Mouse (Mus musculus): ENCODE data around the gene Rps23. TPM values are rescaled to one million over a fixed set of nuclear protein-coding genes. Genes with fewer than 3 reads are reported as not detected.
A peak's percentile ranks its signal among the peaks of the same experiment; 100 is the strongest.

The Rps23 gene
- total and polyA plus RNA-seq, 2 experiments from 2014 or later: 146 to 170 TPM

DNA sequence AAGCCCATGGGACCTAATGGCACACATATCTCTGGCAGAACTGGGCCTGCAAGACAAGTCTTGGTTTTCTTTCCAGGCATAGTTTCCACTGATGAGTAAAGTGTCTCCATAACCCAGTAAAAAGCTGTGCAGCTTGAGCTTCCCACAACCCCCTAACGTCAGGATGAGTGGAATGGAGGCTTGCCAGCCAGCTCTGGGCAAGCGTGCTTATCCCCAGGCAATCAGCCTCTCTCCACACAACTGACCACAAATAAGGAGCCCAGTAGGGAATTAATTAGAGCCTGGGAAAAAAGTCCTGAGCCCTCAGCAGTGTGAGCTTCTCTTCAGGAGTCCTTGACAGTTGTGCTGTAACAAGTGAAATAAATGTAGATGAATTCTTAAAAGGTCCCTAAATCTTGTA lies 26.7 kb upstream of the Rps23 start:
- Histone ChIP-seq H3K27me3 (ENCODE audit: insufficient read depth, low read length) (no peaks in the 10 kb centered on the region), H3K27ac (no peak overlapping the region), H3K36me3 (ENCODE audit: insufficient read depth, low read length) (no peaks in the 10 kb centered on the region), H3K4me2 (ENCODE audit: low read depth, low read length) (no peak overlapping the region), H3K4me3 (ENCODE audit: low read length) (no peak overlapping the region), H3K9me3 (ENCODE audit: low read length) (no peaks in the 10 kb centered on the region), H3K4me1 (ENCODE audit: insufficient read depth, low read length) (no peaks in the 10 kb centered on the region), H3K9ac (replicated peaks; ENCODE audit: low read length) (no peak overlapping the region)
- peak; percentile 59; the same call in 1 of the 2 replicates for ATAC-seq
- 13% methylated on average over 2 of the region's 2 CpGs for WGBS
- TF ChIP-seq CTCF (IDR thresholded peaks at IDR 0.05; ENCODE audit: low read depth): no peak
- peak; percentile 75 for DNase-seq (ENCODE audit: low spot score)

GRCm38 (mm10) chr13:90896821-90897220 lies 25.9 kb upstream of the Rps23 start:
- no peak for ATAC-seq
- TF ChIP-seq CTCF (IDR thresholded peaks at IDR 0.05; ENCODE audit: low read depth): no peak
- H3K4me2 ChIP-seq (ENCODE audit: low read depth, low read length): no peak overlapping the region

GRCm38 (mm10) chr13:90905176-90905575 lies 17.6 kb upstream of the Rps23 start, which contains the start of gene Atp6ap1l:
Gene Atp6ap1l (minus strand): TSS chr13:90905355.
- H3K4me3 ChIP-seq (ENCODE audit: low read length): no peak within 1 kb of the TSS
- ATAC-seq: no peak
- no peak for TF ChIP-seq CTCF (IDR thresholded peaks at IDR 0.05; ENCODE audit: low read depth)
- no peak within 1 kb of the TSS for H3K4me2 ChIP-seq (ENCODE audit: low read depth, low read length)
- DNase-seq (ENCODE audit: low spot score): no peak
- 81% methylated on average over 5 of the region's 5 CpGs for WGBS
- no peaks in the 10 kb centered on the region for H3K27me3 ChIP-seq (ENCODE audit: insufficient read depth, low read length)
- H3K4me1 ChIP-seq (ENCODE audit: insufficient read depth, low read length): no peaks in the 10 kb centered on the region
- no peaks in the 10 kb centered on the region for H3K36me3 ChIP-seq (ENCODE audit: insufficient read depth, low read length)
- no peak within 1 kb of the TSS for H3K27ac ChIP-seq
- H3K9me3 ChIP-seq (ENCODE audit: low read length): no peaks in the 10 kb centered on the region
- no peak within 1 kb of the TSS for H3K9ac ChIP-seq (replicated peaks; ENCODE audit: low read length)

More at GRCm38 (mm10) chr13:90896821-90897220, 25.9 kb upstream of the Rps23 start:
- no peak overlapping the region for H3K27ac ChIP-seq
- H3K4me1 ChIP-seq (ENCODE audit: insufficient read depth, low read length): no peaks in the 10 kb centered on the region
- 73% methylated on average over 12 of the region's 12 CpGs for WGBS
- H3K4me3 ChIP-seq (ENCODE audit: low read length): no peak overlapping the region
- no peaks in the 10 kb centered on the region for H3K36me3 ChIP-seq (ENCODE audit: insufficient read depth, low read length)
- H3K9ac ChIP-seq (replicated peaks; ENCODE audit: low read length): no peak overlapping the region
- H3K27me3 ChIP-seq (ENCODE audit: insufficient read depth, low read length): no peaks in the 10 kb centered on the region
- H3K9me3 ChIP-seq (ENCODE audit: low read length): no peaks in the 10 kb centered on the region
- DNase-seq (ENCODE audit: low spot score): peak; percentile 28

DNA sequence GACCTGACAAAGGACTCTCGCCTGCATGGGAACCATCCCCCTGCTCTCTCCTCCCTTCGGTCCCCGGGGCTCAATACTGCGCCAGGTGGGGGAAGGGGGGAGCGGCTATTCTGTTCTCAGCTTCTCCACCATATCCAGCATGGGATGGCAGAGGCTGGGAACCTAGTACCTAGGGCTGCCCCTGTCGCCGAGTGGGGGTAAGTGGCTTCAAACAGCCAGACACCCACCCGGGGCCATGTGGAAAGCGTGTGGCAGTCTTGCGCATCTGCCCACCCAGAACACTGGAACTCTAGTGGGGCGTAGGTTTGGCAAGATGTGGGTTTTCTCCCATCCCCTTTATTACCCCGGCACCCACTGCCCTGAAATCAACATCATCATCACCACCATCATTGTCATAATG lies 15.4 kb upstream of the Rps23 start:
- no peak for ATAC-seq
- no peaks in the 10 kb centered on the region for H3K27me3 ChIP-seq (ENCODE audit: insufficient read depth, low read length)
- no peaks in the 10 kb centered on the region for H3K9me3 ChIP-seq (ENCODE audit: low read length)
- TF ChIP-seq CTCF (IDR thresholded peaks at IDR 0.05; ENCODE audit: low read depth): no peak
- H3K36me3 ChIP-seq (ENCODE audit: insufficient read depth, low read length): no peaks in the 10 kb centered on the region
- H3K9ac ChIP-seq (replicated peaks; ENCODE audit: low read length): no peak overlapping the region
- H3K27ac ChIP-seq: no peak overlapping the region
- DNase-seq (ENCODE audit: low spot score): no peak
- no peaks in the 10 kb centered on the region for H3K4me1 ChIP-seq (ENCODE audit: insufficient read depth, low read length)
- no peak overlapping the region for H3K4me2 ChIP-seq (ENCODE audit: low read depth, low read length)
- 92% methylated on average over 12 of the region's 12 CpGs for WGBS
- no peak overlapping the region for H3K4me3 ChIP-seq (ENCODE audit: low read length)

DNA sequence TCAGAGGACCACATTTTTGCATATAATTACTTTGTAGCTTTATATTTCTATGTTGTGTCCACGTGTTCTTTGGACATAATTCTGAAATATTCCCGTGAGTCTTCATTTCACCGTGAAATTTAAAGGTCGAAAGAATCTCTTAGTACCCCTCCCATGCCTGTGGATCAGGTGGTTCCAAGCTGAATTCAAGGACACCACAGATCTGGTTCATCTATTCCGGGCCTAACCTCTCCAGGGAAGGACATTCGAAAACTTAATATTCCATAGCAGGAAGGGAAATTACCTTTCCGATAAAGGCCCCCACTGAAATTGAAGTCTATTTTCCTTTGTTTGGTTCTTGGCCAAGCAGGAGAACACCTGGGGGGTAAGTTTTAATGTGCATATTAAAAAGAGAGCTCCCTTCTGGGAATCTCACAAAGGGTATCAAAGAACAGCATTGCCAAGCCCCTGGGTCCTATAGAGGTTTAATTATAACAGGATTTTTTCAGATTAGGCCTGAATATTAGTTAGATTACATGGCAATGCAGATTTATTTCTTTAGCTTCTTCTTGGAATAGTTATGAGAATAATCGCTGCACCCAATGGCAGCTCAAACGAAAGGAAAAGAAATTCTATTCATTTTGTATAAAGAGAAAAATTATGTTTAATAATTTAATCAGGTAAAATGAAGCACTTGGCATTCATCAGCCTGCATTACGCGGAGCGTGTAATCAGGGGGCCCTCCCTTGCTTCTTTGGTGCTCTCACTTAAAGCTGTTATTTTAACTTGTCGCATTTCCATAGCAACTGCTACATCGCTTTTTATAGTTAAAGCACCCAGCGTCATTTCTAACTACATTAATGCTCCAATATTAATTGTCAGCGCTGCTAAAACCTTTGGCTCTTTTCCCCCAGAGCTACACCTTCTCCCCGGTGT lies 9.7 kb upstream of the Rps23 start:
- Histone ChIP-seq H3K4me2 (ENCODE audit: low read depth, low read length) (0 out of 2 replicates have a peak overlapping the region, but pooled peaks have one; percentile 19), H3K9me3 (ENCODE audit: low read length) (no peaks in the 10 kb centered on the region), H3K4me1 (ENCODE audit: insufficient read depth, low read length) (peaks cover 10% of the 10 kb centered on the region; the same call in 1 of the 2 replicates), H3K36me3 (ENCODE audit: insufficient read depth, low read length) (no peaks in the 10 kb centered on the region), H3K27me3 (ENCODE audit: insufficient read depth, low read length) (no peaks in the 10 kb centered on the region), H3K4me3 (ENCODE audit: low read length) (no peak overlapping the region), H3K27ac (peak overlapping the region; percentile 65; the same call in 1 of the 2 replicates), H3K9ac (replicated peaks; ENCODE audit: low read length) (no peak overlapping the region; the same call in 1 of the 2 replicates)
- DNase-seq (ENCODE audit: low spot score): peak; percentile 46
- ATAC-seq: peak; percentile 49
- TF ChIP-seq CTCF (IDR thresholded peaks at IDR 0.05; ENCODE audit: low read depth): no peak
- 39% methylated on average over 17 of the region's 17 CpGs for WGBS

DNA sequence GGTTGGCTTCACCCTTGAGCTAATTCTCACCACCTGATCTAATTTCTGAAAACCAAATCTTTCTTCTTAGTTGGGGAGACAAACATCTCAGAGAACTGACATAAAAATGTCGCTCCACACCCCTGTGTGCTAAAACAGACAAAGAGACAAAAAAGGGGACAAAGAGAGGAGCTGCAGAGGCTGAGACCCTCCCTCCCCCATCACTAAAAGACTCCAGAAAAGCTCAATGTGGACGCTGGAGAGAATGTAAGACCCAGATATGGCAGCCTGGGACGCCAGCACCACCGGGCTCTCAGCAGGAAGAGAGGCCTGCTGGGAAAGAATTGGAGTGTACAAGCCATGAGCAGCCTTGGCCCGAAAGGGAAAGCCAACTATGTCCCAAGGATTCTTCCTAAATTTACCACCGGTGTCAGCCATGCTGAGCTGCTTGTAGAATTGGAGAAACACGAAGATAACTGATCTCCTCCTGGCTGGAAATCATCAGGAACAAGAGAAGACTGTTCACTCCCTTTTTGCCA lies 9.0 kb upstream of the Rps23 start:
- Histone ChIP-seq H3K27me3 (ENCODE audit: insufficient read depth, low read length) (no peaks in the 10 kb centered on the region), H3K27ac (peak overlapping the region; percentile 65), H3K9me3 (ENCODE audit: low read length) (no peaks in the 10 kb centered on the region), H3K4me3 (ENCODE audit: low read length) (no peak overlapping the region), H3K4me2 (ENCODE audit: low read depth, low read length) (0 out of 2 replicates have a peak overlapping the region, but pooled peaks have one; percentile 19), H3K9ac (replicated peaks; ENCODE audit: low read length) (no peak overlapping the region; the same call in 1 of the 2 replicates), H3K4me1 (ENCODE audit: insufficient read depth, low read length) (peaks cover 10% of the 10 kb centered on the region; the same call in 1 of the 2 replicates), H3K36me3 (ENCODE audit: insufficient read depth, low read length) (no peaks in the 10 kb centered on the region)
- DNase-seq (ENCODE audit: low spot score) (no peak), ATAC-seq (peak; percentile 40; the same call in 1 of the 2 replicates)
- WGBS: 35% methylated on average over 7 of the region's 7 CpGs
- no peak for TF ChIP-seq CTCF (IDR thresholded peaks at IDR 0.05; ENCODE audit: low read depth)

All from hindbrain, postnatal 0 days (tissue).